Mouse (Mus musculus) liver, embryonic 15.5 days (tissue): ENCODE measurements at regions not wholly inside any gene's neighbourhood (a gene's known extent, or its start where the extent isn't known, plus 50 kb on each side); places are given as distances from the start of the nearest gene placed in this dataset.

ENCODE experiments used
- ATAC-seq: fragments of 200-750 bp; cut with Nextera tagmentation; 2 replicates; pipeline ENCODE4 v1.8.0; 2017; ENCODE audit warnings: moderate number of reproducible peaks, mild to moderate bottlenecking, moderate library complexity; ENCODE audit not compliant: insufficient read depth
- H3K27ac ChIP-seq: fragments of 300-500 bp; sonication (generic); replicated peaks from 2 replicates; pipeline ENCODE4 v1.5.1; 2015; ENCODE audit warnings: mild to moderate bottlenecking, inconsistent platforms
- H3K27me3 ChIP-seq: fragments of 300-500 bp; sonication (generic); 2 replicates; pipeline ENCODE4 v1.6.1; 2015; ENCODE audit warnings: mild to moderate bottlenecking, inconsistent platforms
- H3K36me3 ChIP-seq: fragments of 300-500 bp; sonication (generic); replicated peaks from 2 replicates; pipeline ENCODE4 v1.6.1; 2015; ENCODE audit warnings: moderate library complexity, mild to moderate bottlenecking, inconsistent platforms
- H3K4me1 ChIP-seq: fragments of 300-500 bp; sonication (generic); replicated peaks from 2 replicates; pipeline ENCODE4 v1.6.1; 2015; ENCODE audit warnings: inconsistent platforms
- H3K4me2 ChIP-seq: fragments of 300-500 bp; sonication (generic); 2 replicates; pipeline ENCODE4 v1.6.1; 2015; ENCODE audit warnings: moderate library complexity, mild to moderate bottlenecking, inconsistent platforms
- H3K4me3 ChIP-seq: fragments of 300-500 bp; sonication (generic); replicated peaks from 2 replicates; pipeline ENCODE4 v1.5.1; 2015; ENCODE audit warnings: mild to moderate bottlenecking, inconsistent platforms
- H3K9ac ChIP-seq: fragments of 300-500 bp; sonication (generic); 2 replicates; pipeline ENCODE4 v1.6.1; 2015; ENCODE audit warnings: moderate library complexity, mild to moderate bottlenecking, inconsistent platforms
- H3K9me3 ChIP-seq: fragments of 300-500 bp; sonication (generic); replicated peaks from 2 replicates; pipeline ENCODE4 v1.6.1; 2016; ENCODE audit warnings: inconsistent platforms
- WGBS: fragments of 180-500 bp; shearing (Covaris S2); methylation state at CpG from one replicate; pipeline ENCODE4 v1.1.7; 2015; ENCODE audit warnings: mixed read lengths; ENCODE audit not compliant: insufficient replicate concordance; 5-methylcytosine and 5-hydroxymethylcytosine counted together

DNA sequence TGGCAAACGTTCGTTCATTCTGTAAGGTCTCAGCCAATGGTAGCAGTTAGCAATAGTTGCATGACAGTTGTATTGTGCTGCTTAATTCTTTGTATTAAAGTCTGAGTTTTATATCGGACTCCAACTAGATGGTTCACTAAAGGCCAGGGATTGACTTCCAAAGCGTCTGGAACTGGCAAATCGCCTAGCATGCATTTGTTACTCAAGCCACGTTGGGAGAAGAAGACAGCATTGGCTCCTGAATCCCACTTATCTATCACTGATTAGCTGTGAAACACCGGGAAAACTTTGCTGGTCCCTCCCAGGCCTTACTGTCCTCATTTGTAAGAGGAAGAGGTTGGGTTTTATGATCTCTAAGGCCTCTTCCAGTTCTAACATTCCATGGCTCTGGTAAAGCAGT lies 124.8 kb upstream of the Igf1 start:
- H3K9me3 ChIP-seq: no peaks in the 10 kb centered on the region
- H3K4me2 ChIP-seq: no peak overlapping the region
- H3K9ac ChIP-seq: no peak overlapping the region
- no peaks in the 10 kb centered on the region for H3K36me3 ChIP-seq
- H3K27me3 ChIP-seq: no peaks in the 10 kb centered on the region
- no peak for ATAC-seq
- H3K4me3 ChIP-seq: no peak overlapping the region
- 54% methylated on average over 7 of the region's 7 CpGs for WGBS
- no peaks in the 10 kb centered on the region for H3K4me1 ChIP-seq
- no peak overlapping the region for H3K27ac ChIP-seq

GRCm38 (mm10) chr10:87740323-87740722 lies 117.7 kb upstream of the Igf1 start:
- no peak overlapping the region for H3K9ac ChIP-seq
- no peaks in the 10 kb centered on the region for H3K36me3 ChIP-seq
- H3K4me1 ChIP-seq: no peaks in the 10 kb centered on the region
- ATAC-seq: no peak
- no peaks in the 10 kb centered on the region for H3K27me3 ChIP-seq
- WGBS: 67% methylated on average over 8 of the region's 8 CpGs
- H3K4me2 ChIP-seq: no peak overlapping the region
- no peak overlapping the region for H3K27ac ChIP-seq
- no peaks in the 10 kb centered on the region for H3K9me3 ChIP-seq
- H3K4me3 ChIP-seq: no peak overlapping the region

DNA sequence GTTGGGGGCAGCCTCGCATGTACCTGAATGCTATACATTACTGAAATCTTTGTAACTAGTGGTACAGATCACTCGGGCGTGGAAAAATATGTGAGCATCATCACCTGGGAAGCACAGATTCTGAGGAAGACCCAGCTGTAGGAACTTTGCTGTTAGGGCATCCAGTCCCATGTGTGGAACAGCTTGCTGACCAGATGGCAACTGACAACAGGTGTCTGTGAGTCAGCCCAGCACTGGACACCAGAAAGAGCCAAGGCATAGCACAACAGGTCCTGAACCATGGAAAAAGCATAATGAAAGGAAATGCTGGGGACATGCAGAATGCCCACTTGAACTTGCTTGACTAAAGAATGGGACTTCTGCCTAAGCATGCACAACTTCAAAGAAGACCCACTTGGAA lies 115.3 kb upstream of the Igf1 start:
- H3K36me3 ChIP-seq: no peaks in the 10 kb centered on the region
- H3K4me3 ChIP-seq: no peak overlapping the region
- H3K27ac ChIP-seq: no peak overlapping the region
- 61% methylated on average over 3 of the region's 3 CpGs for WGBS
- H3K27me3 ChIP-seq: no peaks in the 10 kb centered on the region
- no peak overlapping the region for H3K9ac ChIP-seq
- H3K9me3 ChIP-seq: no peaks in the 10 kb centered on the region
- no peak overlapping the region for H3K4me2 ChIP-seq
- no peak for ATAC-seq
- H3K4me1 ChIP-seq: no peaks in the 10 kb centered on the region

GRCm38 (mm10) chr10:87747846-87748552 lies 110.1 kb upstream of the Igf1 start:
- Histone ChIP-seq H3K27ac (no peak overlapping the region), H3K27me3 (no peaks in the 10 kb centered on the region), H3K36me3 (no peaks in the 10 kb centered on the region), H3K4me3 (no peak overlapping the region), H3K9ac (no peak overlapping the region), H3K4me1 (no peaks in the 10 kb centered on the region), H3K9me3 (no peaks in the 10 kb centered on the region), H3K4me2 (no peak overlapping the region)
- ATAC-seq: no peak
- 61% methylated on average over 2 of the region's 2 CpGs for WGBS

- no peak overlapping the region for H3K4me3 ChIP-seq
- WGBS: 67% methylated on average over 4 of the region's 4 CpGs
- H3K9ac ChIP-seq: no peak overlapping the region
- no peak for ATAC-seq
- no peaks in the 10 kb centered on the region for H3K27me3 ChIP-seq
- H3K27ac ChIP-seq: no peak overlapping the region
- no peaks in the 10 kb centered on the region for H3K36me3 ChIP-seq
- no peak overlapping the region for H3K4me2 ChIP-seq
- no peaks in the 10 kb centered on the region for H3K4me1 ChIP-seq
- no peaks in the 10 kb centered on the region for H3K9me3 ChIP-seq
Measured at GRCm38 (mm10) chr10:87748631-87749193, 109.4 kb upstream of the Igf1 start.

GRCm38 (mm10) chr10:87750321-87750720 lies 107.7 kb upstream of the Igf1 start:
- no peaks in the 10 kb centered on the region for H3K36me3 ChIP-seq
- ATAC-seq: no peak

GRCm38 (mm10) chr10:87750972-87751371 lies 107.1 kb upstream of the Igf1 start:
- Histone ChIP-seq H3K4me1 (no peaks in the 10 kb centered on the region), H3K27ac (no peak overlapping the region), H3K9ac (no peak overlapping the region), H3K4me2 (no peak overlapping the region), H3K36me3 (no peaks in the 10 kb centered on the region), H3K4me3 (no peak overlapping the region), H3K27me3 (no peaks in the 10 kb centered on the region), H3K9me3 (no peaks in the 10 kb centered on the region)
- 31% methylated on average over 1 of the region's 1 CpGs for WGBS
- no peak for ATAC-seq

More at GRCm38 (mm10) chr10:87750321-87750720, 107.7 kb upstream of the Igf1 start:
- Histone ChIP-seq H3K27me3 (no peaks in the 10 kb centered on the region), H3K4me3 (no peak overlapping the region), H3K4me2 (no peak overlapping the region), H3K9ac (no peak overlapping the region), H3K4me1 (no peaks in the 10 kb centered on the region), H3K27ac (no peak overlapping the region), H3K9me3 (no peaks in the 10 kb centered on the region)

DNA sequence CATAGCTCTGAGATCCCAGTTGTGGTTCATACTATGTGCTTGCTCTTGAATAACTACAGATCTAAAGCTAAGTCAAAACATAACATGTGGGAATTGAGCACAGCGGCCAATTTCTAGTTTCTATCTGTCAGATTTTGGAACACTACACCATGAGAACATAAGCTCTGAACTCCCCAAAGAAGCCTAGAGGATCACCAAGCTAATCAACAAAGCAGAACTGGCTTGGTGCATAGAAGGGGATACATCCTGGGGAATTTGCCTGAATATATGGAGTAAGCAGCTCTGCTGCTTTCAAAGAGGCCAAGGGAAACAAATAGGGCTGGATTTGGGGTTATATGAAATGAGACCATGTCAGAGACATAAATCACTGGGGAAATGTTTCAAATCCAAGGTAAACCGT lies 105.9 kb upstream of the Igf1 start:
- Histone ChIP-seq H3K9me3 (no peaks in the 10 kb centered on the region), H3K36me3 (no peaks in the 10 kb centered on the region), H3K27me3 (no peaks in the 10 kb centered on the region), H3K4me1 (no peaks in the 10 kb centered on the region), H3K27ac (no peak overlapping the region), H3K4me2 (no peak overlapping the region), H3K4me3 (no peak overlapping the region), H3K9ac (no peak overlapping the region)
- 58% methylated on average over 2 of the region's 2 CpGs for WGBS
- no peak for ATAC-seq

DNA sequence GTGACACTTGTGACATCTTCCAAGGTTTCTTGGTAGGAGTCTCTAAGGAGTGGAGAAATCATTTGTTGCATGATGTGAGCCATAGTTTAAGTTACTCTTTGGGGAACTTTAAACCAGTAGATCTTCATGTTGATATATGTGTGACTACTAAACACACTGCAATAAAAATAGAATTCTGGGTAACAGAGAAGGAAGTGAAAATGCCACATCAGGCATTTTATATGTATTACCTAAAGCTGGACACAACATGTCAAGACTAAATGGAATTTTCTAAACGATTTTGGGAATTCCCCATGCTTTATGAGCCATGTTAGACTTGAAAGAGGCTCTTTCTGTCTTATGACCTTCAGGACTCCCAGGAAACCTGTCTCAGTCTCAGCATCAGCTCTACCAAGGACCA lies 104.6 kb upstream of the Igf1 start:
- Histone ChIP-seq H3K4me3 (no peak overlapping the region), H3K27me3 (no peaks in the 10 kb centered on the region), H3K4me1 (no peaks in the 10 kb centered on the region), H3K27ac (no peak overlapping the region), H3K36me3 (no peaks in the 10 kb centered on the region), H3K9me3 (no peaks in the 10 kb centered on the region), H3K4me2 (no peak overlapping the region), H3K9ac (no peak overlapping the region)
- ATAC-seq: no peak
- 14% methylated on average over 1 of the region's 1 CpGs for WGBS

DNA sequence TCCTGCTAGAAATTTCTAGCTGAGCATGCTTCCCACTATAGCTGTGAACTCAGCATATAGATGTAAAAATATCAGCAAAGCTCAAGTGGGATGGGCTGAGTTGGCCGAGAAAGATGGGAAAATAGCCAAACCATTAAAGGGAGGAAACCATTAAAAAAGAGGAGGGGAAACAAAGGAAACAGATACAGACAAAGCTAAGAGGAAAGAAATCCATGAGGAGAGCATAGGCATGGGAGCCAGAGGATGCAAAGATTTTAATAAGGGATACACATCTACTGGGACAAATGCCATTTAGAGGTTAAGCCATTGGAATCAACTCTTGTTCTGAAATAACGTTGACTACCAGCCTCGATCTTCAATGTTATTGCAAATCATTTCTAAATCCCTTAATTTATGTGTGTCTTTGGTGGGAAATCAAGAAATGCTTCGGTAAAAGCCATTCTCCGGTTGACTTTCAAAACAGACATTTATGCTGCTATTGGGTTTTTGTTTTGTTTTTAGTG lies 96.5 kb upstream of the Igf1 start:
- WGBS: 60% methylated on average over 5 of the region's 5 CpGs
- no peak overlapping the region for H3K9ac ChIP-seq
- H3K27ac ChIP-seq: no peak overlapping the region
- H3K4me3 ChIP-seq: no peak overlapping the region
- H3K36me3 ChIP-seq: no peaks in the 10 kb centered on the region
- H3K4me1 ChIP-seq: no peaks in the 10 kb centered on the region
- no peak for ATAC-seq
- H3K9me3 ChIP-seq: no peaks in the 10 kb centered on the region
- no peak overlapping the region for H3K4me2 ChIP-seq
- H3K27me3 ChIP-seq: no peaks in the 10 kb centered on the region

DNA sequence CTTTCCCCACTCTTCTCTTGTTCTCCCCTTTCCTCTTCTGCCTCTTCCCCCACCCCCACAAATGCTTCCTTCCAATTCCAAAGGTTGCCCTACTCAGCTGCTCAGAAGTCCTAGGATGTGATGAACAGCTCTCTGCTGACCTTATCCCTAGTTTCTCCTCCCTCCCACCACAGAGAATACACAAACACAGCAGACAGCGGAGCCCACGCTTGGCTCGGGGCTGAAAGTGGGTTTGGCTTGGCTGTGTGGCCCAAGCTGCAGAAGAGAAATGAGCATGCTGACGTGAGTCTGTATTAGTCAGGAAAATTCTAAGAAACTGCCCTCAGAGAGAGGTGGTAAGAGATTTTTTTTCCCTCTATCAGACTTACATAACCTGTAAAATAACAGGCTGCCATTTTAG lies 70.5 kb upstream of the Igf1 start:
- ATAC-seq: no peak
- Histone ChIP-seq H3K4me1 (no peaks in the 10 kb centered on the region), H3K4me3 (no peak overlapping the region), H3K9me3 (no peaks in the 10 kb centered on the region), H3K4me2 (no peak overlapping the region), H3K27ac (no peak overlapping the region), H3K9ac (no peak overlapping the region), H3K36me3 (no peaks in the 10 kb centered on the region), H3K27me3 (no peaks in the 10 kb centered on the region)
- 59% methylated on average over 4 of the region's 4 CpGs for WGBS

- ATAC-seq: no peak
Measured at GRCm38 (mm10) chr10:87792346-87792745, 65.7 kb upstream of the Igf1 start.

More at GRCm38 (mm10) chr10:87792346-87792745, 65.7 kb upstream of the Igf1 start:
- Histone ChIP-seq H3K27me3 (no peaks in the 10 kb centered on the region), H3K9me3 (no peaks in the 10 kb centered on the region), H3K4me1 (no peaks in the 10 kb centered on the region), H3K9ac (no peak overlapping the region), H3K27ac (no peak overlapping the region), H3K36me3 (no peaks in the 10 kb centered on the region), H3K4me3 (no peak overlapping the region), H3K4me2 (no peak overlapping the region)
